Mouse (Mus musculus) midbrain, embryonic 16.5 days (tissue): ENCODE data around the gene Nudt2. TPM values are rescaled to one million over a fixed set of nuclear protein-coding genes. Genes with fewer than 3 reads are reported as not detected.
A peak's percentile ranks its signal among the peaks of the same experiment; 100 is the strongest.

Source experiments
- ATAC-seq: fragments of 200-750 bp; cut with Nextera tagmentation; 2 replicates; pipeline ENCODE4 v1.8.0; 2017; ENCODE audit warnings: moderate TSS enrichment
- H3K27ac ChIP-seq: fragments of 300-500 bp; sonication (generic); 2 replicates; pipeline ENCODE4 v1.5.1; 2014; ENCODE audit warnings: mild to moderate bottlenecking, low read length, mixed read lengths
- H3K27me3 ChIP-seq: fragments of 300-500 bp; sonication (generic); 2 replicates; pipeline ENCODE4 v1.6.1; 2014; ENCODE audit warnings: low read depth, low read length, mixed read lengths; ENCODE audit not compliant: control insufficient read depth, insufficient read depth
- H3K36me3 ChIP-seq: fragments of 300-500 bp; sonication (generic); 2 replicates; pipeline ENCODE4 v1.6.1; 2014; ENCODE audit warnings: mild to moderate bottlenecking, low read length, moderate library complexity, mixed read lengths; ENCODE audit not compliant: control insufficient read depth, insufficient read depth
- H3K4me1 ChIP-seq: fragments of 300-500 bp; sonication (generic); 2 replicates; pipeline ENCODE4 v1.6.1; 2014; ENCODE audit warnings: mild to moderate bottlenecking, low read length, mixed read lengths; ENCODE audit not compliant: control insufficient read depth, insufficient read depth
- H3K4me2 ChIP-seq: fragments of 300-500 bp; sonication (generic); 2 replicates; pipeline ENCODE4 v1.6.1; 2014; ENCODE audit warnings: mild to moderate bottlenecking, low read length, mixed read lengths
- H3K4me3 ChIP-seq: fragments of 300-500 bp; sonication (generic); 2 replicates; pipeline ENCODE4 v1.5.1; 2014; ENCODE audit warnings: low read depth, mild to moderate bottlenecking, low read length, moderate library complexity, mixed read lengths
- H3K9ac ChIP-seq: fragments of 300-500 bp; sonication (generic); 2 replicates; pipeline ENCODE4 v1.6.1; 2014; ENCODE audit warnings: low read depth, low read length, mixed read lengths
- H3K9me3 ChIP-seq: fragments of 300-500 bp; sonication (generic); replicated peaks from 2 replicates; pipeline ENCODE4 v1.6.1; 2014; ENCODE audit warnings: mild to moderate bottlenecking, low read length, mixed read lengths; ENCODE audit not compliant: control insufficient read depth, poor library complexity, severe bottlenecking
- WGBS: fragments of 180-500 bp; shearing (Covaris S2); extraction: QIAGEN DNeasy Blood & Tissue Kit; methylation state at CpG from one replicate; pipeline ENCODE4 v1.1.7; 2014; 5-methylcytosine and 5-hydroxymethylcytosine counted together
- polyA plus RNA-seq: library from polyadenylated mRNA; unstranded; fragments of >200 nt; fragmentation: Nextera tagmentation; extraction: Ambion mirVana; gene quantifications from 2 replicates; pipeline ENCODE4 v1.2.1, GENCODE M21; 2015

The Nudt2 gene
- polyA plus RNA-seq, 1 experiment from 2014 or later = 80.8 TPM

GRCm38 (mm10) chr4:41480254-41480653 lies 15.3 kb downstream of the Nudt2 start:
- Histone ChIP-seq H3K9me3 (no peaks in the 10 kb centered on the region), H3K27ac (no peak overlapping the region), H3K9ac (no peak overlapping the region), H3K4me3 (no peak overlapping the region), H3K27me3 (no peaks in the 10 kb centered on the region), H3K4me1 (no peaks in the 10 kb centered on the region), H3K4me2 (no peak overlapping the region), H3K36me3 (no peaks in the 10 kb centered on the region)
- ATAC-seq = no peak
- 84% methylated on average over 8 of the region's 8 CpGs for WGBS

- Histone ChIP-seq H3K27ac (no peak overlapping the region), H3K4me2 (no peak overlapping the region), H3K9me3 (no peaks in the 10 kb centered on the region), H3K9ac (no peak overlapping the region), H3K36me3 (no peaks in the 10 kb centered on the region), H3K4me3 (no peak overlapping the region), H3K4me1 (no peaks in the 10 kb centered on the region), H3K27me3 (no peaks in the 10 kb centered on the region)
- no peak for ATAC-seq
- WGBS = 58% methylated on average over 6 of the region's 6 CpGs
These were observed 16.7 kb downstream of the Nudt2 start for GRCm38 (mm10) chr4:41481601-41482017.

GRCm38 (mm10) chr4:41492951-41493350 lies 28.0 kb downstream of the Nudt2 start:
- no peak for ATAC-seq
- no peaks in the 10 kb centered on the region for H3K9me3 ChIP-seq
- H3K4me2 ChIP-seq = no peak overlapping the region
- no peaks in the 10 kb centered on the region for H3K36me3 ChIP-seq
- no peak overlapping the region for H3K27ac ChIP-seq
- H3K4me1 ChIP-seq = peaks cover 3% of the 10 kb centered on the region; the same call in 1 of the 2 replicates
- H3K9ac ChIP-seq = no peak overlapping the region
- 87% methylated on average over 7 of the region's 7 CpGs for WGBS
- no peak overlapping the region for H3K4me3 ChIP-seq
- H3K27me3 ChIP-seq = peaks cover 15% of the 10 kb centered on the region

- H3K4me1 ChIP-seq = peaks cover 6% of the 10 kb centered on the region; the same call in 1 of the 2 replicates
These were observed 28.6 kb downstream of the Nudt2 start for GRCm38 (mm10) chr4:41493464-41494116.

GRCm38 (mm10) chr4:41494378-41494777 lies 29.4 kb downstream of the Nudt2 start:
- WGBS = 56% methylated on average over 3 of the region's 3 CpGs
- Histone ChIP-seq H3K27me3 (peaks cover 22% of the 10 kb centered on the region), H3K9ac (no peak overlapping the region), H3K4me1 (peaks cover 6% of the 10 kb centered on the region; the same call in 1 of the 2 replicates), H3K4me2 (no peak overlapping the region), H3K9me3 (no peaks in the 10 kb centered on the region), H3K4me3 (no peak overlapping the region), H3K27ac (no peak overlapping the region), H3K36me3 (no peaks in the 10 kb centered on the region; the same call in 1 of the 2 replicates)
- ATAC-seq = no peak

More at GRCm38 (mm10) chr4:41493464-41494116, 28.6 kb downstream of the Nudt2 start:
- Histone ChIP-seq H3K4me3 (no peak overlapping the region), H3K27ac (no peak overlapping the region), H3K36me3 (no peaks in the 10 kb centered on the region; the same call in 1 of the 2 replicates), H3K9ac (no peak overlapping the region), H3K27me3 (peaks cover 17% of the 10 kb centered on the region), H3K4me2 (no peak overlapping the region), H3K9me3 (no peaks in the 10 kb centered on the region)
- ATAC-seq = no peak
- 85% methylated on average over 3 of the region's 3 CpGs for WGBS

GRCm38 (mm10) chr4:41495076-41495475 lies 30.1 kb downstream of the Nudt2 start:
- no peak for ATAC-seq
- Histone ChIP-seq H3K4me3 (no peak overlapping the region), H3K36me3 (no peaks in the 10 kb centered on the region; the same call in 1 of the 2 replicates), H3K9ac (no peak overlapping the region), H3K9me3 (no peaks in the 10 kb centered on the region), H3K27ac (peak overlapping the region; percentile 33; the same call in 1 of the 2 replicates), H3K4me1 (peaks cover 6% of the 10 kb centered on the region; the same call in 1 of the 2 replicates), H3K4me2 (no peak overlapping the region), H3K27me3 (peaks cover 29% of the 10 kb centered on the region)
- WGBS = 74% methylated on average over 4 of the region's 4 CpGs

GRCm38 (mm10) chr4:41495850-41496249 lies 30.9 kb downstream of the Nudt2 start:
- Histone ChIP-seq H3K9ac (no peak overlapping the region), H3K27ac (no peak overlapping the region), H3K36me3 (no peaks in the 10 kb centered on the region; the same call in 1 of the 2 replicates), H3K4me1 (peaks cover 6% of the 10 kb centered on the region; the same call in 1 of the 2 replicates), H3K9me3 (no peaks in the 10 kb centered on the region), H3K4me2 (no peak overlapping the region), H3K27me3 (peaks cover 36% of the 10 kb centered on the region), H3K4me3 (no peak overlapping the region)
- 65% methylated on average over 11 of the region's 11 CpGs for WGBS
- peak; percentile 47 for ATAC-seq

- peak overlapping the region; percentile 61 for H3K4me2 ChIP-seq
- WGBS = 51% methylated on average over 5 of the region's 5 CpGs
These were observed 32.1 kb downstream of the Nudt2 start for GRCm38 (mm10) chr4:41497046-41497445.

GRCm38 (mm10) chr4:41497579-41497978 lies 32.6 kb downstream of the Nudt2 start:
- peak overlapping the region; percentile 36 for H3K4me3 ChIP-seq
- 6% methylated on average over 34 of the region's 34 CpGs for WGBS
- H3K4me2 ChIP-seq = peak overlapping the region; percentile 61
- no peak overlapping the region for H3K27ac ChIP-seq
- H3K4me1 ChIP-seq = peaks cover 8% of the 10 kb centered on the region; the same call in 1 of the 2 replicates
- peaks cover 49% of the 10 kb centered on the region for H3K27me3 ChIP-seq
- H3K36me3 ChIP-seq = no peaks in the 10 kb centered on the region; the same call in 1 of the 2 replicates
- H3K9me3 ChIP-seq = no peaks in the 10 kb centered on the region
- peak; percentile 29; the same call in 1 of the 2 replicates for ATAC-seq
- H3K9ac ChIP-seq = peak overlapping the region; percentile 54

More at GRCm38 (mm10) chr4:41497046-41497445, 32.1 kb downstream of the Nudt2 start:
- peak overlapping the region; percentile 54 for H3K9ac ChIP-seq
- no peaks in the 10 kb centered on the region for H3K9me3 ChIP-seq
- peaks cover 6% of the 10 kb centered on the region; the same call in 1 of the 2 replicates for H3K4me1 ChIP-seq
- H3K36me3 ChIP-seq = no peaks in the 10 kb centered on the region; the same call in 1 of the 2 replicates
- peaks cover 45% of the 10 kb centered on the region for H3K27me3 ChIP-seq
- peak overlapping the region; percentile 36 for H3K4me3 ChIP-seq
- no peak for ATAC-seq
- no peak overlapping the region for H3K27ac ChIP-seq
